Mouse (Mus musculus): Measurements from ENCODE around the gene Gm21244. TPM values are rescaled to one million over a fixed set of nuclear protein-coding genes. Genes with fewer than 3 reads are reported as not detected.
"Not testable (repeated sequence)": the region's sequence is repeated elsewhere in the genome, so short reads cannot be mapped to it uniquely, and the experiment has no call there.

Gene Gm21244
- not detected in 2 replicates for polyA plus RNA-seq (2014; fragmentation: Nextera tagmentation; extraction: Ambion mirVana)

DNA sequence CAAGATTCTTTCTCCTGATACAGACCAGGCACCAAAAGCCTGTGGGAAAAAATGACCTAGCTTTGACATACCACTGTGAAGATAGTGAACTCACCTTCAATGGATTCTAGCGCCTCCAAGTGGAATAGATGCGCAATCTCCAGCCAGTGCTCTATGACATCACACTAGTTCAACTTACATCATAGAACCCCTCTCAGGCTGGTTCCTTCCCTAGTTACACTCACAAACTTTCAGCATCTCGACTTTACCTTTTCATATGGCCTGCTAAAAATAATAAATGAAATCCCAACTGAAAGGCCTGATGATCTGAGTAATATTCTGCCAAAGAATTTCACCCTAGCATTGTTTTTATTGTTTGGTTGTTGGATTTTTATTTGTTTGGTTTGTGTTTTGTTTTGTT, at the start of gene Gm21244:
Gene Gm21244 (minus strand): TSS at position 101 of the 400 bp plus-strand sequence.
- H3K36me3 ChIP-seq (ENCODE audit: control insufficient read depth, insufficient read depth, low read length); H3K4me3 ChIP-seq (ENCODE audit: low read depth, low read length); H3K27me3 ChIP-seq (ENCODE audit: control insufficient read depth, insufficient read depth, low read length); H3K9ac ChIP-seq (ENCODE audit: low read length); H3K4me2 ChIP-seq (ENCODE audit: low read depth, severe bottlenecking); H3K27ac ChIP-seq (replicated peaks; ENCODE audit: low read depth, low read length); DNase-seq (ENCODE audit: low spot score); ATAC-seq (ENCODE audit: insufficient number of reproducible peaks, low FRiP score, low TSS enrichment, low read depth); H3K9me3 ChIP-seq (ENCODE audit: control insufficient read depth, low read length); H3K4me1 ChIP-seq (ENCODE audit: control insufficient read depth, insufficient read depth, low read length): not testable (repeated sequence)
- no CpG with 5 or more reads among the region's 3 CpGs for WGBS

Other genes with a start within 250 kb of the Gm21244 start
- not detected in 2 replicates for gene Gm28998, start 84.5 kb upstream of the Gm21244 start, polyA plus RNA-seq (2014; fragmentation: Nextera tagmentation; extraction: Ambion mirVana)
- not detected in 2 replicates for gene Gm21788, start 235.7 kb upstream of the Gm21244 start, polyA plus RNA-seq (2014; fragmentation: Nextera tagmentation; extraction: Ambion mirVana)

Measured in limb, embryonic 11.5 days (tissue).